Comparison of ENCODE assay signal across 8 mouse cellular contexts in genomic region chr1:86503906-86504696, GRCm38 (mm10). TPM values are rescaled to one million over a fixed set of nuclear protein-coding genes. Genes with fewer than 3 reads are reported as not detected.
DNase-seq lines count a peak whose midpoint lies in the region.

No protein-coding gene starts in this region.

- no peaks in the 10 kb centered on the region for H3K27me3 ChIP-seq in megakaryocyte, embryonic 14.5 days (replicated peaks)

- no peaks in the 10 kb centered on the region for H3K9me3 ChIP-seq in megakaryocyte, embryonic 14.5 days

- peak overlapping the region; percentile 94 for H3K4me3 ChIP-seq in megakaryocyte, embryonic 14.5 days (replicated peaks)

- no peaks in the 10 kb centered on the region for H3K36me3 ChIP-seq in megakaryocyte, embryonic 14.5 days (replicated peaks; ENCODE audit: low read length)

- DNase-seq in ZHBTc4 (ENCODE audit: low read depth, low spot score): peak; percentile 96
- DNase-seq in embryo, embryonic 10 days (ENCODE audit: low spot score): peak; percentile 96
- DNase-seq in gastrocnemius, postnatal 10 days: peak; percentile 92
- DNase-seq in induced T-regulatory cell, adult 2 months (ENCODE audit: low read depth): peak; percentile 92
- peak; percentile 90 to 94 for DNase-seq in left cerebral cortex, adult 9 months (ENCODE audit: low spot score in 2 of 2)
- peak; percentile 96 to 97 for DNase-seq in right cerebral cortex, postnatal 10 days (ENCODE audit: low spot score in 2 of 2)
- peak; percentile 97 for DNase-seq in urinary bladder, postnatal 14 days (ENCODE audit: low spot score)

- H3K4me1 ChIP-seq in megakaryocyte, embryonic 14.5 days: peaks cover 91% of the 10 kb centered on the region

RNA-seq across cellular contexts. Expression of gene Ptma, which starts 22.4 kb away (rescaled TPM):
- total RNA-seq in gastrocnemius, postnatal 10 days (2021): 100 to 1,000 TPM; 358 to 428 TPM
- 6,261 and 14,151 TPM in 2 replicates for polyA plus RNA-seq in megakaryocyte, embryonic 14.5 days (2012; ENCODE audit: insufficient read depth, low replicate concordance)

Comparison
In these comparisons a context has a peak if more than half of its experiments do, and no peak if none do; other contexts are left out.
1. Peak in every context shown above with its lines: DNase-seq and H3K4me3 ChIP-seq.